Mouse (Mus musculus) G1E (cell line): ENCODE measurements around the gene Prkcsh.

ENCODE experiments used
- CTCF ChIP-seq: IDR thresholded peaks from 2 replicates; pipeline ENCODE4 v1.5.1; 2012; ENCODE audit warnings: low read depth, low read length, inconsistent platforms, mixed read lengths
- GATA1 ChIP-seq: IDR thresholded peaks from 2 replicates; pipeline ENCODE4 v1.6.1; 2012; ENCODE audit warnings: borderline replicate concordance, low read length, inconsistent platforms, mixed read lengths

GRCm38 (mm10) chr9:22056303-22056910, 53.8 kb downstream of the Prkcsh start:
- TF ChIP-seq GATA1, result no peak
- TF ChIP-seq CTCF, result no peak
